Mouse (Mus musculus): ENCODE measurements at regions not wholly inside any gene's neighbourhood (a gene's known extent, or its start where the extent isn't known, plus 50 kb on each side); places are given as distances from the start of the nearest gene placed in this dataset.

DNA sequence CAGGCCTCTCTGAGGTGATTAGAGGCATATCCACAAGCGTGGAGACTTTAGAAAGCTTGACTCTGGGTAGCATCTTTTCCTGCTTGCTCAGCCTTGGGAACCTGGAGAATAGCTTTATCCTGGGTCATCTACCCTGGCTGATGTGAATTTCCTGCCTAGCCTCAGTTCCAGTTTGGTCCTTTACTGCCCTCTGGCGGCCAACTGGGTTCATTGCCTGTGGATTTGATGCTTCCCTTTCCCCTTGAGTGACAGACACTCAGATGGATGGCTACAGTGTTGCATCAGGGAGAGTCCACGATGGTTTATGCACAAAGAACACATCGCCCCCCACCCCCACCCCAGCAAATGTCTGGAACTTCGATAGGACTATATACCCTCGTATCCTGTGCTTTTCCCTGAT is 364.1 kb upstream of the Trpc7 start:
- no peak for TF ChIP-seq USF1 (IDR thresholded peaks at IDR 0.05; ENCODE audit: low read depth)
- no peak for TF ChIP-seq POLR2A (IDR thresholded peaks at IDR 0.05; ENCODE audit: insufficient read length, low read depth)
- TF ChIP-seq MAX (IDR thresholded peaks at IDR 0.05; ENCODE audit: low read depth) = no peak
- no peak for TF ChIP-seq E2F4 (IDR thresholded peaks at IDR 0.05; ENCODE audit: insufficient read depth)
- TF ChIP-seq POLR2AphosphoS2 (IDR thresholded peaks at IDR 0.05; ENCODE audit: insufficient read length, low read depth) = no peak
- TF ChIP-seq CEBPB (IDR thresholded peaks at IDR 0.05; ENCODE audit: insufficient read depth, poor library complexity, severe bottlenecking) = no peak
